Mouse (Mus musculus) limb, embryonic 14.5 days (tissue): ENCODE measurements at regions not wholly inside any gene's neighbourhood (a gene's known extent, or its start where the extent isn't known, plus 50 kb on each side); places are given as distances from the start of the nearest gene placed in this dataset.

Experiments
- ATAC-seq: fragments of 200-750 bp; cut with Nextera tagmentation; 2 replicates; pipeline ENCODE4 v1.8.0; 2017; ENCODE audit warnings: low read depth, moderate number of reproducible peaks, moderate TSS enrichment; ENCODE audit not compliant: low FRiP score
- DNase-seq: peaks from one replicate; pipeline ENCODE4 v3.0.0-alpha.2; 2015; ENCODE audit warnings: low spot score
- H3K27ac ChIP-seq: fragments of 300-500 bp; sonication (generic); replicated peaks from 2 replicates; pipeline ENCODE4 v1.5.1; 2014; ENCODE audit warnings: low read depth, mild to moderate bottlenecking, low read length, moderate library complexity, mixed read lengths
- H3K27me3 ChIP-seq: fragments of 300-500 bp; sonication (generic); 2 replicates; pipeline ENCODE4 v1.6.1; 2014; ENCODE audit warnings: low read length, mixed read lengths; ENCODE audit not compliant: control insufficient read depth, insufficient read depth
- H3K36me3 ChIP-seq: fragments of 300-500 bp; sonication (generic); 2 replicates; pipeline ENCODE4 v1.6.1; 2014; ENCODE audit warnings: mild to moderate bottlenecking, low read length, moderate library complexity, mixed read lengths; ENCODE audit not compliant: control insufficient read depth, insufficient read depth
- H3K4me1 ChIP-seq: fragments of 300-500 bp; sonication (generic); 2 replicates; pipeline ENCODE4 v1.6.1; 2014; ENCODE audit warnings: antibody characterized with exemption, low read length, mixed read lengths; ENCODE audit not compliant: control insufficient read depth, insufficient read depth
- H3K4me2 ChIP-seq: fragments of 300-500 bp; sonication (generic); replicated peaks from 2 replicates; pipeline ENCODE4 v1.6.1; 2014; ENCODE audit warnings: low read depth, mild to moderate bottlenecking, low read length, moderate library complexity; ENCODE audit not compliant: severe bottlenecking
- H3K4me3 ChIP-seq: fragments of 300-500 bp; sonication (generic); replicated peaks from 2 replicates; pipeline ENCODE4 v1.5.1; 2014; ENCODE audit warnings: low read length
- H3K9ac ChIP-seq: fragments of 300-500 bp; sonication (generic); 2 replicates; pipeline ENCODE4 v1.6.1; 2014; ENCODE audit warnings: mild to moderate bottlenecking, low read depth, low read length, moderate library complexity; ENCODE audit not compliant: severe bottlenecking
- H3K9me3 ChIP-seq: fragments of 300-500 bp; sonication (generic); 2 replicates; pipeline ENCODE4 v1.6.1; 2016; ENCODE audit warnings: low read length; ENCODE audit not compliant: control insufficient read depth
- POLR2A ChIP-seq: fragments of 200-500 bp; IDR thresholded peaks from 2 replicates; pipeline ENCODE4 v1.8.0; 2012; ENCODE audit warnings: inconsistent platforms, mild to moderate bottlenecking, moderate library complexity, borderline replicate concordance; ENCODE audit not compliant: insufficient read depth, insufficient read length; ENCODE audit errors: extremely low read depth
- WGBS: fragments of 180-500 bp; shearing (Covaris S2); extraction: QIAGEN DNeasy Blood & Tissue Kit; methylation state at CpG from one replicate; pipeline ENCODE4 v1.1.7; 2014; 5-methylcytosine and 5-hydroxymethylcytosine counted together

DNA sequence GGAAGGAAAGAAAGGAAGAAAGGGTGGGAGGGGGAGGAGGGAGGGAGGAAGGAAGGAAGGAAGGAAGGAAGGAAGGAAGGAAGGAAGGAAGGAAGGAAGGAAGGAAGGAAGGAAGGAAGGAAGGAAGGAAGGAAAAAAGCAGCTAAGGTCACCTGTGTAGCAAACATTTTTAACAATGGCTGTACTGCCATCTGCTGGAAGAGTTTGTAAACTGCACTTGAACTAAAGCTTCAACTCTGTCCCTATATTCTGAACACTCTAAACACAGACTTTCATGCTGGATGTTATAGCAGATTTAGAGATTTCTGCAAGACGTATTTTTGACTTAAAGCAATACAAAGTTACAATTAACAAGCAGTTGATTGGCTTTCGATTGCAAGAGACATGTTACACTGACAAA is 90.3 kb upstream of the Dab2 start:
- H3K9me3 ChIP-seq, result no peaks in the 10 kb centered on the region
- H3K27ac ChIP-seq, result no peak overlapping the region
- H3K9ac ChIP-seq, result no peak overlapping the region
- H3K36me3 ChIP-seq, result no peaks in the 10 kb centered on the region
- H3K4me3 ChIP-seq, result no peak overlapping the region
- TF ChIP-seq POLR2A, result no peak
- DNase-seq (peak; percentile 83), ATAC-seq (peak; percentile 44; the same call in 1 of the 2 replicates)
- no peaks in the 10 kb centered on the region for H3K27me3 ChIP-seq
- H3K4me2 ChIP-seq, result no peak overlapping the region
- no peaks in the 10 kb centered on the region for H3K4me1 ChIP-seq
- 11% methylated on average over 2 of the region's 2 CpGs for WGBS

DNA sequence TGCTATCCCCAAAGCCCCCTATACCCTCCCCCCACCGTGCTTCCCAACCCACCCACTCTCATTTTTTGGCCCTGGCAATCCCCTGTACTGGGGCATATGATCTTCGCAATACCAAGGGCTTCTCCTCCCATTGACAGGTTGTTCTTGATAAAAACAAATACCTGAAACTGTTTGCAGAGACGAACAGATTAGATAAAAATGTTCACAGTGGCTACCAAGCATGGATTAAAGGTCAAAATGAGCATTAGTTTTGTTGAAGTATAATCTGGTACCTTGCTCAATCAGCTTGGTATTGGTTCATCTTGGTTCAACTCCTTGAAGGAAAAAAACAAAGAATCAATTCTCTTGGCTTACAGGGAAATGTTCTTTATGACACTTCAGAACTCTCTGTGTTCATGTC is 81.5 kb upstream of the Dab2 start:
- H3K36me3 ChIP-seq, result no peaks in the 10 kb centered on the region
- no peaks in the 10 kb centered on the region for H3K4me1 ChIP-seq
- H3K4me2 ChIP-seq, result no peak overlapping the region
- H3K27me3 ChIP-seq, result no peaks in the 10 kb centered on the region
- H3K27ac ChIP-seq, result no peak overlapping the region
- no peaks in the 10 kb centered on the region for H3K9me3 ChIP-seq
- no peak overlapping the region for H3K4me3 ChIP-seq
- 68% methylated on average over 3 of the region's 3 CpGs for WGBS
- no peak for TF ChIP-seq POLR2A
- no peak for ATAC-seq
- H3K9ac ChIP-seq, result no peak overlapping the region
- DNase-seq, result no peak

DNA sequence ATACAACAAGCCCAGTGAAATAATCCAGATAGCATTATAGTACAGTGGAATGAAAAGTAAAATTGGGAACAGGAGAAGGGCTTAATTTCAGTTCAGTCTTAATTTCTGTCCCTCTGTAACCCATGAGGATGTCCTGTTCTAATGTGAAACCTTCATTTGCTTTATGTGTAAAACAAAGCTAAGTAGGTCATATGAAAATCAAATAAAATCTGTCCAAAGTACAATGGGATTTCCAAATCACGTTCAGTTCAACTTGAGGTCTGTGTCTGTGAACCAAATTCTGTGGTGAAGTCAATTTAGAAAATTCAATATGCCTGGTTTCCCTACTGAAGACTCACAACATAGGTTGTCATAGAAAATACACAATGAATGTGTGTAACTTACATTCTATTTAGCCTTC is 74.4 kb upstream of the Dab2 start:
- Histone ChIP-seq H3K9ac (no peak overlapping the region), H3K9me3 (no peaks in the 10 kb centered on the region), H3K36me3 (no peaks in the 10 kb centered on the region), H3K4me2 (no peak overlapping the region), H3K4me3 (no peak overlapping the region), H3K4me1 (no peaks in the 10 kb centered on the region), H3K27me3 (no peaks in the 10 kb centered on the region), H3K27ac (no peak overlapping the region)
- ATAC-seq (no peak), DNase-seq (no peak)
- 80% methylated on average over 1 of the region's 1 CpGs for WGBS
- TF ChIP-seq POLR2A, result no peak

DNA sequence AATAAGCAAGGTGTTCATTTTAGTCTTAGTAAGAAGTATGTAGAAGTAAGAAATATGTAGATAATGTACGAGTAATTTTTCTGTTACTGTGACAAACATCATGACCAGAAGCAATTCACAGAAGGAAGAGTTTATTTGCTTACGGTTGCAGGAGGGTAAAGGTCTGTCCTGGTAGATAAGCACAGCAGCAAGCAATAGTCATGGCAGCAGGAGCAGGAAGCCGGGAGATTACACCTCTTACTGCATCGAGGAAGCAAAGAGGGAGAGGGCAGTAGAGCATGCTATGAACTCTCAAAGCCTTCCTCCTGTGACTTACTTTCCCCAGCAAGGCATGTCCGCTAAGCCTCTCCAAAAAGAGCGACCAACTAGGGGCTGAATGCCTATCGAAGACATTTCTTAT is 69.0 kb upstream of the Dab2 start:
- H3K9me3 ChIP-seq, result no peaks in the 10 kb centered on the region
- ATAC-seq, result no peak

DNA sequence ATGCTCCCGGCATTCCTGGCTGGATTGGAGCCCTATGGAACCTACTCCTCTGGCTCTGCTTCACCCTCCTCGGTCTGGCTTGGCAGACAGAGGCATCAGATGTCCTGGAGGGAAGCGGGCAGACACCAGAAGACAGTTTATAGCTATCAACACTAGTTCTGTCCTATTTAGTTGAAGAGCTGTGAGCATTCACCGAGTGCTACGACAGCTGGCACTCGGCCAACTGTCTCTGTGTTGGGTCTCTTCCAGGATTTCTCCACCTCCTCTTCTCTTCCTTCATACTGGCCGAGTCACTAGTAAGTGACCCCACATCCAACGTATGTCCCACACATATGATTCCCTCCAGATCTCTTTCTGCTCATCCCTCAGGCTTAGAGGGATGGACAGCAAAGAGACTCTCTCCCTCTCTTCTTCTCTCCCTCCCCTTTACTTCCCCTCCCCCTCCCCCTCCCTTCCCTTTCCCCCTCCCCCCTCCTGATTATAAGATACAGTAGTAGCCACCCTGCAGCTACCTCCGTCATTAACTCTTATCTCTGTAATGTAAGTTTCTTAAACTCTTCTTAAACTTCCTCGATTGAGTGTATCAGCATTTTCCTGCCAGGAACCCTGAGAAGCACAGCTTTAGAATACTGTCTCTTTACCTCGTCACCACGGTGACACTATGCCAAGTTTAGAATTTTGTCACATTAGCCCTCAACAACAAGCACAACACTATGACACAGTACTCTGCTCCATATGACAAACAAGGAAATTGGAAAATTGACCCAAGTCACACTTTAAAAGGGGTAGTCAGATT is 68.1 kb upstream of the Dab2 start:
- Histone ChIP-seq H3K4me2 (no peak overlapping the region), H3K4me3 (no peak overlapping the region), H3K36me3 (no peaks in the 10 kb centered on the region), H3K9me3 (no peaks in the 10 kb centered on the region), H3K4me1 (no peaks in the 10 kb centered on the region), H3K9ac (no peak overlapping the region), H3K27ac (no peak overlapping the region), H3K27me3 (no peaks in the 10 kb centered on the region)
- DNase-seq (peak; percentile 27), ATAC-seq (no peak)
- 68% methylated on average over 12 of the region's 12 CpGs for WGBS
- no peak for TF ChIP-seq POLR2A

More for the DNA sequence above, 69.0 kb upstream of the Dab2 start:
- H3K4me3 ChIP-seq, result no peak overlapping the region
- no peak overlapping the region for H3K27ac ChIP-seq
- H3K9ac ChIP-seq, result no peak overlapping the region
- H3K4me1 ChIP-seq, result no peaks in the 10 kb centered on the region
- TF ChIP-seq POLR2A, result no peak
- no peak overlapping the region for H3K4me2 ChIP-seq
- no peaks in the 10 kb centered on the region for H3K36me3 ChIP-seq
- H3K27me3 ChIP-seq, result no peaks in the 10 kb centered on the region
- no peak for DNase-seq
- 85% methylated on average over 7 of the region's 7 CpGs for WGBS
